Mouse (Mus musculus): ENCODE data around the gene Pitpnm2. TPM values are rescaled to one million over a fixed set of nuclear protein-coding genes. Genes with fewer than 3 reads are reported as not detected.

Gene Pitpnm2
- total and polyA plus RNA-seq, 3 experiments, result 41.6 to 207 (median 65.2) TPM

GRCm38 (mm10) chr5:124180500-124181167 is 68.9 kb downstream of the Pitpnm2 start:
- DNase-seq, result peak; percentile 56

- no peak for DNase-seq
Observed at GRCm38 (mm10) chr5:124179411-124179810, 70.1 kb downstream of the Pitpnm2 start.

GRCm38 (mm10) chr5:124176726-124177132 is 72.8 kb downstream of the Pitpnm2 start:
- no peak for DNase-seq

- no peak for DNase-seq
Observed at GRCm38 (mm10) chr5:124175138-124175537, 74.4 kb downstream of the Pitpnm2 start.

GRCm38 (mm10) chr5:124173012-124173985 is 76.3 kb downstream of the Pitpnm2 start:
- DNase-seq, result peak; percentile 73

- no peak for DNase-seq
Observed at GRCm38 (mm10) chr5:124172246-124172645, 77.3 kb downstream of the Pitpnm2 start.

- DNase-seq, result peak; percentile 81
Observed at GRCm38 (mm10) chr5:124171781-124172180, 77.8 kb downstream of the Pitpnm2 start.

- DNase-seq, result no peak
Observed at GRCm38 (mm10) chr5:124169224-124169621, 80.3 kb downstream of the Pitpnm2 start.

- DNase-seq, result no peak
Observed at GRCm38 (mm10) chr5:124168428-124169223, 80.9 kb downstream of the Pitpnm2 start.

- no peak for DNase-seq
Observed at GRCm38 (mm10) chr5:124167621-124168020, 81.9 kb downstream of the Pitpnm2 start.

- no peak for DNase-seq
Observed at GRCm38 (mm10) chr5:124166741-124167140, 82.8 kb downstream of the Pitpnm2 start.

GRCm38 (mm10) chr5:124165622-124166570 is 83.7 kb downstream of the Pitpnm2 start:
- peak; percentile 62 for DNase-seq

- DNase-seq, result no peak
Observed at GRCm38 (mm10) chr5:124163445-124163844, 86.1 kb downstream of the Pitpnm2 start.

- DNase-seq, result peak; percentile 79
Observed at GRCm38 (mm10) chr5:124162577-124162976, 87.0 kb downstream of the Pitpnm2 start.

- no peak for DNase-seq
Observed at GRCm38 (mm10) chr5:124161831-124162230, 87.7 kb downstream of the Pitpnm2 start.

- no peak for DNase-seq
Observed at GRCm38 (mm10) chr5:124159453-124159852, 90.1 kb downstream of the Pitpnm2 start.

GRCm38 (mm10) chr5:124158305-124158704 is 91.3 kb downstream of the Pitpnm2 start:
- no peak for DNase-seq

GRCm38 (mm10) chr5:124155943-124156342 is 93.6 kb downstream of the Pitpnm2 start:
- DNase-seq, result no peak

- DNase-seq, result no peak
Observed at GRCm38 (mm10) chr5:124152734-124153133, 96.8 kb downstream of the Pitpnm2 start.

GRCm38 (mm10) chr5:124150895-124151294 is 98.7 kb downstream of the Pitpnm2 start:
- no peak for DNase-seq

GRCm38 (mm10) chr5:124149028-124149427 is 100.5 kb downstream of the Pitpnm2 start:
- DNase-seq, result no peak

Measured in adrenal gland, adult 2 months (tissue).